Mouse (Mus musculus) ES-E14 (cell line): ENCODE data around the gene Hoxd9. TPM values are rescaled to one million over a fixed set of nuclear protein-coding genes. Genes with fewer than 3 reads are reported as not detected.

Experiments
- DNase-seq: peaks from one replicate; pipeline ENCODE4 v3.0.0-alpha.2; 2013; ENCODE audit warnings: low read depth, low spot score
- H3K27ac ChIP-seq: 2 replicates; pipeline ENCODE4 v1.5.1; 2012; ENCODE audit warnings: low read depth, mild to moderate bottlenecking, low read length, moderate library complexity, mixed read lengths; ENCODE audit not compliant: poor library complexity, insufficient read depth, severe bottlenecking
- H3K36me3 ChIP-seq: 2 replicates; pipeline ENCODE4 v1.6.1; 2012; ENCODE audit warnings: mild to moderate bottlenecking, low read length, moderate library complexity, mixed read lengths; ENCODE audit not compliant: control insufficient read depth, poor library complexity, insufficient read depth, severe bottlenecking
- H3K4me1 ChIP-seq, 2 experiments: fragments of 150-350 bp in 1 of 2; sonication (generic) in 1 of 2; 2 replicates each; pipeline ENCODE4 v1.6.1; 2012; ENCODE audit warnings: low read length in 2 of 2, mild to moderate bottlenecking in 1 of 2, mixed read lengths in 1 of 2; ENCODE audit not compliant: control insufficient read depth in 2 of 2, insufficient read depth in 2 of 2, poor library complexity in 1 of 2
- H3K4me3 ChIP-seq, 2 experiments: fragments of 150-350 bp in 1 of 2; sonication (generic) in 1 of 2; 2 replicates each; pipeline ENCODE4 v1.5.1; 2012; ENCODE audit warnings: low read length in 2 of 2, low read depth in 1 of 2, mild to moderate bottlenecking in 1 of 2, mixed read lengths in 1 of 2; ENCODE audit not compliant: insufficient read depth in 1 of 2, poor library complexity in 1 of 2, severe bottlenecking in 1 of 2
- H3K9ac ChIP-seq: 2 replicates; pipeline ENCODE4 v1.6.1; 2012; ENCODE audit warnings: low read depth, mild to moderate bottlenecking, low read length, mixed read lengths; ENCODE audit not compliant: poor library complexity, insufficient read depth, severe bottlenecking
- H3K9me3 ChIP-seq: fragments of 150-350 bp; sonication (generic); 2 replicates; pipeline ENCODE4 v1.6.1; 2012; ENCODE audit warnings: low read depth, mild to moderate bottlenecking, low read length; ENCODE audit not compliant: control insufficient read depth, insufficient read depth
- CHD2 ChIP-seq: IDR thresholded peaks from 2 replicates; pipeline ENCODE4 v1.6.1; 2014; ENCODE audit warnings: mild to moderate bottlenecking, low read depth, low read length, inconsistent platforms
- HCFC1 ChIP-seq: IDR thresholded peaks from 2 replicates; pipeline ENCODE4 v1.6.1; 2012; ENCODE audit warnings: low read length, inconsistent platforms, borderline replicate concordance; ENCODE audit not compliant: insufficient read depth
- MAFK ChIP-seq: IDR thresholded peaks from 2 replicates; pipeline ENCODE4 v1.6.1; 2014; ENCODE audit warnings: mild to moderate bottlenecking, low read depth, low read length, inconsistent platforms; ENCODE audit not compliant: insufficient read depth
- ZC3H11A ChIP-seq: IDR thresholded peaks from 2 replicates; pipeline ENCODE4 v1.6.1; 2012; ENCODE audit warnings: low read depth, mild to moderate bottlenecking, inconsistent platforms, low read length, borderline replicate concordance
- ZNF384 ChIP-seq: IDR thresholded peaks from 2 replicates; pipeline ENCODE4 v1.6.1; 2012; ENCODE audit warnings: low read depth, low read length, inconsistent platforms
- in situ Hi-C, 2 experiments: fragments of 600-800 bp; cut with MboI; formaldehyde crosslinking; loops; one replicate each; pipeline ENCODE4 v1.15.1; 2025; ENCODE audit warnings: low sequenced_read_pairs in 2 of 2, inconsistent platforms in 1 of 2; ENCODE audit not compliant: unreplicated experiment in 2 of 2
- total RNA-seq: library from RNA; depleted of rRNA; stranded (reverse); fragments of 300-350 nt; gene quantifications from 2 replicates; pipeline ENCODE4 v1.2.3, GENCODE M21; 2012

Hoxd9 gene
- total RNA-seq, 1 experiment, result 0.76 TPM

GRCm38 (mm10) chr2:74699053-74699430, 1.5 kb downstream of the Hoxd9 start:
- Histone ChIP-seq H3K4me3 (no peak overlapping the region), H3K36me3 (no peaks in the 10 kb centered on the region), H3K9me3 (no peaks in the 10 kb centered on the region), H3K4me1 (peaks cover 0 to 3% of the 10 kb centered on the region in 2 experiments; a peak in 1 of 4 replicates), H3K9ac (no peak overlapping the region), H3K27ac (no peak overlapping the region)
- DNase-seq, result no peak
- TF ChIP-seq ZNF384 (no peak), MAFK (no peak)
- in situ Hi-C loops, result loop anchor here in 1 of 2 experiments (25.0 kb wide), 1 partner anchor 888 kb away; no protein-coding TSS in a partner anchor

- Histone ChIP-seq H3K4me3 (no peak overlapping the region), H3K4me1 (peaks cover 0 to 4% of the 10 kb centered on the region in 2 experiments; a peak in 1 of 4 replicates), H3K36me3 (no peaks in the 10 kb centered on the region), H3K9ac (no peak overlapping the region), H3K27ac (no peak overlapping the region), H3K9me3 (no peaks in the 10 kb centered on the region)
- no peak for DNase-seq
- no peak for TF ChIP-seq ZC3H11A
- TF ChIP-seq MAFK, result no peak
- TF ChIP-seq CHD2, result no peak
- TF ChIP-seq ZNF384, result no peak
- TF ChIP-seq HCFC1, result no peak
- in situ Hi-C loops, result loop anchor here (5.0 to 25.0 kb wide), 3 partner anchors 442 to 887 kb away; no protein-coding TSS in a partner anchor
These were observed 2.4 kb downstream of the Hoxd9 start for GRCm38 (mm10) chr2:74699664-74700545.

DNA sequence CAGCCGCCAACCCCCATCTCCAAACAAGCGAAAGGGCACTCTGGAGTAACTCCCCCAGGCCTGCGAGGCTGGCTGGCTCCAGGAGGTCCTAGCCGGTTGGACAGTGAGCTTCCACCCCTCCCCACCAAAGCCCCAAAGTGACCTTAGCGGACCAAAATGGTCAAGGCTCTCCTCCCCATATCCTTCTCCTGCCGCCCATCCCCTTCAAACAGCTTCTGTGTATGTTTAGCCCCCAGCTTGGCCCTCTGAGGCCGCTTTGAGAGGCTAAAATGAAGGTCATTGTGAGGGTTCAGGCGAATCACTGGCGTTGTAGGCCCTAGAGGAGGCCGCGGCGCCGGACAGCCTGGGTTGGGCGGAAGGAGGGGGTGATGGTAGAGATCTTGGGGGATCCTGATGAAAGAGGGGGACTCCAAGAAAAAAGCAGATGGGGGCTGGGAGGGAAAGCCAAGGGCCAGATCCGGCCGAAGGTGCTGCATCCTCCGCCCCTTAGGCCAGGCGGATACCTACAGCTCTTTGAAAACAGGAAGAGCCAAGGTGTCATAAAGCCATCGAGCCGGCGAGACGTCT, 3.1 kb downstream of the Hoxd9 start:
- Histone ChIP-seq H3K9me3 (no peaks in the 10 kb centered on the region), H3K36me3 (no peaks in the 10 kb centered on the region), H3K27ac (no peak overlapping the region), H3K4me1 (peaks cover 0 to 4% of the 10 kb centered on the region in 2 experiments; a peak in 1 of 4 replicates), H3K4me3 (no peak overlapping the region), H3K9ac (no peak overlapping the region)
- no peak for DNase-seq
- in situ Hi-C loops, result loop anchor here (5.0 to 25.0 kb wide), 3 partner anchors 442 to 887 kb away; no protein-coding TSS in a partner anchor
- TF ChIP-seq ZC3H11A (no peak), MAFK (no peak), ZNF384 (no peak), CHD2 (no peak), HCFC1 (no peak)

DNA sequence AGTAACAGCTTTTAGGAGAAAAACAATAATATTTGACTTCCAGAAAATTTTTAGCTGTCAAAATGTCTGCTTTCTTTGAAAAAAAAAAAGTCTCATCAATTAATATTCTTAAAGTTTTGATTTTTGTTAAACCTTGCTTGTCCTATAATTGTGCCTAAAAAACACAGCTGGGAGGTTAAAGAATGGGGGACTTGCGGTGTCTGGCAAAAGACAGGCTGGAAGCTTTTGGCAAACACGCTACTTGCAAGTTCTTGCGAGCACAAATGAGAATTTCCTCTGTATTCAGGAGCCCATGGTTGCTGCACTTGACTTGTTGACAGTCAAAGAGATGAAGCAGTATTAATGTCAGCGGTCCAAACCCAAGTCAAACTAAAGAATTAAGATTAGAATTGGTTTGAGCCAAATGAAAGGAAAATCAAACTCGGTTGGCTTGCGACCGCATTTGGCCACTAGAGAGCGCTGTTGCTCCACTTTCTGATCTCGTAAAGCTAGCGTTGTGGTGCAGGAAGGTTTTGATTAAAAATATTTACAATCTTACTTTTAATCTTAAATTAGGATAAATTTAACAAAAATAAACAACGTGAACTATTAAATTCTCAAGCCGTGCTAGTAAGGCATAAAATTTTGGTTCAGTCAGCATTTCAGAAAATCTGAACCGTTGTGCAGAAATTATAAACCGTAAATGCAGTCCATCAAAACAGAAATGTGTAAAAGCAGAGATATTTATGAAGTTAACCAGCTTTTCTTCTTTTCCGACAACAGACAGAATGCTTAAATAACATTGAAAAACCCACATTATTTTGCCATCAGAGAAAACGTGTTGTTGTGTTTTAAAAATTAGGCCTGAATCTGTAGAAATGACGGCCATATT, 4.7 kb downstream of the Hoxd9 start:
- no peaks in the 10 kb centered on the region for H3K36me3 ChIP-seq
- peaks cover 0 to 7% of the 10 kb centered on the region in 2 experiments; a peak in 1 of 4 replicates for H3K4me1 ChIP-seq
- in situ Hi-C loops, result loop anchor here (5.0 to 25.0 kb wide), 3 partner anchors 440 to 885 kb away; no protein-coding TSS in a partner anchor
- TF ChIP-seq ZC3H11A, result peak; percentile 80; the same call in 1 of the 2 replicates
- TF ChIP-seq ZNF384, result no peak
- no peak overlapping the region for H3K27ac ChIP-seq
- DNase-seq, result no peak
- H3K9ac ChIP-seq, result no peak overlapping the region
- H3K4me3 ChIP-seq, result no peak overlapping the region
- no peaks in the 10 kb centered on the region for H3K9me3 ChIP-seq
